Mouse (Mus musculus) lung, postnatal 0 days (tissue): Measurements from ENCODE around the gene Pcgf1. TPM values are rescaled to one million over a fixed set of nuclear protein-coding genes. Genes with fewer than 3 reads are reported as not detected.

Experiments used
- ATAC-seq: fragments of 200-750 bp; cut with Nextera tagmentation; 2 replicates; pipeline ENCODE4 v1.8.0; 2017; ENCODE audit warnings: moderate library complexity
- DNase-seq: peaks from one replicate; pipeline ENCODE4 v3.0.0-alpha.2; 2016; ENCODE audit warnings: low spot score
- H3K27ac ChIP-seq: fragments of 300-500 bp; sonication (generic); 2 replicates; pipeline ENCODE4 v1.5.1; 2014; ENCODE audit warnings: antibody characterized with exemption, mild to moderate bottlenecking, low read length, mixed read lengths
- H3K27me3 ChIP-seq: fragments of 300-500 bp; sonication (generic); replicated peaks from 2 replicates; pipeline ENCODE4 v1.6.1; 2014; ENCODE audit warnings: low read length, mixed read lengths; ENCODE audit not compliant: insufficient read depth
- H3K36me3 ChIP-seq: fragments of 300-500 bp; sonication (generic); 2 replicates; pipeline ENCODE4 v1.6.1; 2014; ENCODE audit warnings: low read length, mixed read lengths; ENCODE audit not compliant: insufficient read depth
- H3K4me1 ChIP-seq: fragments of 300-500 bp; sonication (generic); 2 replicates; pipeline ENCODE4 v1.6.1; 2014; ENCODE audit warnings: antibody characterized with exemption, low read depth, low read length, mixed read lengths; ENCODE audit not compliant: insufficient read depth
- H3K4me2 ChIP-seq: fragments of 300-500 bp; sonication (generic); replicated peaks from 2 replicates; pipeline ENCODE4 v1.6.1; 2014; ENCODE audit warnings: low read depth, mild to moderate bottlenecking, low read length, moderate library complexity, mixed read lengths
- H3K4me3 ChIP-seq: fragments of 300-500 bp; sonication (generic); 2 replicates; pipeline ENCODE4 v1.5.1; 2014; ENCODE audit warnings: low read depth, low read length
- H3K9ac ChIP-seq: fragments of 300-500 bp; sonication (generic); replicated peaks from 2 replicates; pipeline ENCODE4 v1.6.1; 2014; ENCODE audit warnings: low read depth, mild to moderate bottlenecking
- H3K9me3 ChIP-seq: fragments of 300-500 bp; sonication (generic); 2 replicates; pipeline ENCODE4 v1.6.1; 2016; ENCODE audit warnings: low read length, mixed read lengths
- CTCF ChIP-seq: IDR thresholded peaks from 2 replicates; pipeline ENCODE4 v1.5.1; 2016; ENCODE audit warnings: antibody characterized with exemption, mild to moderate bottlenecking
- EP300 ChIP-seq: IDR thresholded peaks from 2 replicates; pipeline ENCODE4 v1.6.1; 2016; ENCODE audit warnings: antibody characterized with exemption, mild to moderate bottlenecking, control low read depth
- WGBS: fragments of 180-500 bp; shearing (Covaris S2); extraction: QIAGEN DNeasy Blood & Tissue Kit; methylation state at CpG from one replicate; pipeline ENCODE4 v1.1.7; 2014; 5-methylcytosine and 5-hydroxymethylcytosine counted together
- polyA plus RNA-seq: library from polyadenylated mRNA; unstranded; fragments of >200 nt; fragmentation: Nextera tagmentation; extraction: Ambion mirVana; gene quantifications from 2 replicates; pipeline ENCODE4 v1.2.1, GENCODE M21; 2015

Gene Pcgf1
- polyA plus RNA-seq, 1 experiment from 2014 or later = 24.3 TPM

DNA sequence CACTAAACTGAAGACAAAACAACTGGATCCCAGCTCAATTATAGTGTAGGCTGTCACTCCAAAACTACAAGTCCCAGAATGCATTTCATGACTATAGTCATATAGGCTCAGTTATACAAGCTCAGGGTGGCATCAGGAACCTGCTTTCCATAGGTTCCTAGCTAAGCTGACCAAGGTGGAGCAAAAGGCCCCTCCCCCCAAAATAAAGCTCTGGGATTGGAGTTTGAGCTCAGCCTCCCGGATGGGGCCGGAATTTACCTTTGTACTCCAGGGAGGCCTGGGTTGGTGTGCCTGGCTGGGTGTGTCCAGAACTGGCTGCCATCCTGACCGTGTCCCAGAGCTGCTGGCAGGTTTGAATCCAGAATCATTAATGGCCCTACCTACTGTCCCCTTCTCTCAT is 19.9 kb upstream of the Pcgf1 start, which contains the start of gene Dqx1:
Dqx1 (plus strand) TSS at position 55 of the 400 bp plus-strand sequence.
- Histone ChIP-seq H3K9me3 (no peaks in the 10 kb centered on the region), H3K27me3 (peaks cover 11% of the 10 kb centered on the region; the same call in 1 of the 2 replicates), H3K4me1 (peaks cover 16% of the 10 kb centered on the region), H3K9ac (no peak within 1 kb of the TSS), H3K4me2 (no peak within 1 kb of the TSS; the same call in 1 of the 2 replicates), H3K4me3 (no peak within 1 kb of the TSS), H3K27ac (no peak within 1 kb of the TSS), H3K36me3 (0 out of 2 replicates have a peak, but pooled peaks cover 8% of the 10 kb centered on the region)
- WGBS = 49% methylated on average over 3 of the region's 3 CpGs
- ATAC-seq = peak; percentile 14
- TF ChIP-seq EP300 = no peak
- TF ChIP-seq CTCF = no peak
- peak; percentile 80 for DNase-seq

DNA sequence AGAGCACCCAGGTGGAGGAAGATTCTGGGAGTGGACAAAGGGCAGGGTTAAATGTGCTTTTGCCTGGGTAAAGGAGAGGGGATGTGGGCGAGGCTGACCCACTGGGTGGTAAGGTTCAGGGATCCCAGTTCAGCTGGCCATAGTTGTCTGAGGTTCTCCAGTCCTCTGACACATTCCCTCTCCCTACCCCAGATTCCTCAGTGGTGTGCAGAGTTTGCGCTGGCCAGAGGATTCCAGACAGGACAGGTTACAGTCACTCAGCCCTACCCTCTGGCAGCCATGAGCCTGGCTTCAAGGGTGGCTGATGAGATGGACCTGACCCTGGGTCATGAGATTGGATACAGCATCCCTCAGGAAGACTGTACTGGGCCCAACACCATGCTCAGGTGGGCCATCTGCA is 18.9 kb upstream of the Pcgf1 start:
- Histone ChIP-seq H3K36me3 (0 out of 2 replicates have a peak, but pooled peaks cover 8% of the 10 kb centered on the region), H3K4me3 (no peak overlapping the region), H3K4me1 (peaks cover 7% of the 10 kb centered on the region; the same call in 1 of the 2 replicates), H3K9ac (no peak overlapping the region), H3K4me2 (no peak overlapping the region), H3K9me3 (no peaks in the 10 kb centered on the region), H3K27ac (no peak overlapping the region), H3K27me3 (peaks cover 13% of the 10 kb centered on the region; the same call in 1 of the 2 replicates)
- TF ChIP-seq CTCF (no peak), EP300 (no peak)
- no peak for DNase-seq
- ATAC-seq = no peak
- WGBS = 88% methylated on average over 2 of the region's 2 CpGs

DNA sequence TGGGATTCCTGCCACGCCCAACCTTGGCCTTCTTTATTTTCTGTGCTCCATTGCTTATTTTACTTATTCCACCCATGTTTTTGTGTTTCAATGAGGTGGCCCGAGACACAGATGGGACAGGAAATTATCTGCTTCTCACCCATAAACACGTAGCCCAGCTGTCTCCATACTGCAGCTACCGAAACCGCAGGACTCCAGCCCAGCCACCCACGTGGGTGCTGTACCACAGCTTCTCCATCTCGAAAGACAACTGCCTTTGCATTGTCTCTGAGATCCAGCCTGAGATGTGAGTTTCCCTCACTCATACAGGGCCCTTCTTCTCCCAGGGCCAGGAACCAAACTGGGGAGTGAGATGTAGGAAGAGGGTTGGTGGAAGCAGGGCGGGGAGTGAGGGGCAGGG is 11.7 kb upstream of the Pcgf1 start:
- Histone ChIP-seq H3K27me3 (peaks cover 76% of the 10 kb centered on the region), H3K9ac (no peak overlapping the region)

DNA sequence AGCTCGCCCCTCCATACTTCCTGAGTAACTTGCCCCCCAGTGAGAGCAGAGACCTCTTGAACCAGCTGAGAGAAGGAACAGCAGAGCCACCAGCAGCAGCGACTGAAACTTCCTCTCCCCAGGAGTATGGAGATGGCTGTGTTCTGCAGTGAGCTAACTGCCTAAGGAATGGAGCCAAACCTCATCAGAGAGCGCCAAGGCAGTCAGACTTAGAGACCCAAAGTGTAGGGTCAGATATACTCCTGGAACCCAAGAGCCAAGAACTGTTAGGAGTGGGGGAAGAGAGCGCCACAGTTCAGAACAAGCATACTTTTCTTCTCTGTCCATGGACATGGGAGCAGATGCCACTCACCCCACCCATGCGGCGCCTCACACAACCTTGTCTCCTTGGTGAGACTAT is 11.2 kb upstream of the Pcgf1 start:
- Histone ChIP-seq H3K4me3 (no peak overlapping the region; the same call in 1 of the 2 replicates), H3K36me3 (no peaks in the 10 kb centered on the region), H3K27me3 (peaks cover 80% of the 10 kb centered on the region), H3K27ac (no peak overlapping the region), H3K4me1 (peaks cover 3% of the 10 kb centered on the region; the same call in 1 of the 2 replicates), H3K9me3 (no peaks in the 10 kb centered on the region), H3K4me2 (no peak overlapping the region), H3K9ac (no peak overlapping the region)
- ATAC-seq (no peak), DNase-seq (no peak)
- TF ChIP-seq EP300 (no peak), CTCF (no peak)
- WGBS = 25% methylated on average over 6 of the region's 6 CpGs

More for the DNA sequence above, 11.7 kb upstream of the Pcgf1 start:
- 30% methylated on average over 8 of the region's 8 CpGs for WGBS
- H3K4me2 ChIP-seq = no peak overlapping the region
- H3K36me3 ChIP-seq = no peaks in the 10 kb centered on the region
- no peak overlapping the region; the same call in 1 of the 2 replicates for H3K4me3 ChIP-seq
- ATAC-seq (no peak), DNase-seq (no peak)
- H3K4me1 ChIP-seq = peaks cover 3% of the 10 kb centered on the region; the same call in 1 of the 2 replicates
- no peaks in the 10 kb centered on the region for H3K9me3 ChIP-seq
- TF ChIP-seq EP300 (no peak), CTCF (no peak)
- no peak overlapping the region for H3K27ac ChIP-seq

DNA sequence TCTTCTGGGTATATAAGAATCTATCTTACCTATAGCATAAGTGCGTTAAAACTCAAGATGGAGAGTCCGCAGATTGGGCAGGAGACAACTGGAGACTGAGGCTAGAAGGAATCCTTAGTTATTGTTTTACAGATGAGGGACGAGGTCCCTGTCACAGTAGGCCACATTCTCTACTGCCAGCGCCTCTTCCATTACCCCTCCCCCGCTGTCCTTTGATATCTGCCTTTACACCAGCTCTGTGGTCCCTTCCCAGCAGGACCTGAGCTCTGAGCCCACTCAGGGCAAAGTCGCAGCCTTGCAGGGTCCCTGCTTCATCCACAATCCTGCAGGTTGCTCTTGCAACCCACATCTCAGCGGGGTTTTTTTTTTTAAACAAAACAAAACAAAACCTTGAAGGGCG is 9.4 kb upstream of the Pcgf1 start:
- no peak overlapping the region for H3K9ac ChIP-seq
- no peak for DNase-seq
- peaks cover 81% of the 10 kb centered on the region for H3K27me3 ChIP-seq
- H3K4me2 ChIP-seq = peak overlapping the region; percentile 55; the same call in 1 of the 2 replicates
- WGBS = 7% methylated on average over 8 of the region's 8 CpGs
- no peak for TF ChIP-seq EP300
- no peak for TF ChIP-seq CTCF
- no peak overlapping the region for H3K27ac ChIP-seq
- no peaks in the 10 kb centered on the region for H3K9me3 ChIP-seq
- H3K4me1 ChIP-seq = peaks cover 3% of the 10 kb centered on the region; the same call in 1 of the 2 replicates
- H3K4me3 ChIP-seq = peak overlapping the region; percentile 31; the same call in 1 of the 2 replicates
- ATAC-seq = no peak
- H3K36me3 ChIP-seq = no peaks in the 10 kb centered on the region

DNA sequence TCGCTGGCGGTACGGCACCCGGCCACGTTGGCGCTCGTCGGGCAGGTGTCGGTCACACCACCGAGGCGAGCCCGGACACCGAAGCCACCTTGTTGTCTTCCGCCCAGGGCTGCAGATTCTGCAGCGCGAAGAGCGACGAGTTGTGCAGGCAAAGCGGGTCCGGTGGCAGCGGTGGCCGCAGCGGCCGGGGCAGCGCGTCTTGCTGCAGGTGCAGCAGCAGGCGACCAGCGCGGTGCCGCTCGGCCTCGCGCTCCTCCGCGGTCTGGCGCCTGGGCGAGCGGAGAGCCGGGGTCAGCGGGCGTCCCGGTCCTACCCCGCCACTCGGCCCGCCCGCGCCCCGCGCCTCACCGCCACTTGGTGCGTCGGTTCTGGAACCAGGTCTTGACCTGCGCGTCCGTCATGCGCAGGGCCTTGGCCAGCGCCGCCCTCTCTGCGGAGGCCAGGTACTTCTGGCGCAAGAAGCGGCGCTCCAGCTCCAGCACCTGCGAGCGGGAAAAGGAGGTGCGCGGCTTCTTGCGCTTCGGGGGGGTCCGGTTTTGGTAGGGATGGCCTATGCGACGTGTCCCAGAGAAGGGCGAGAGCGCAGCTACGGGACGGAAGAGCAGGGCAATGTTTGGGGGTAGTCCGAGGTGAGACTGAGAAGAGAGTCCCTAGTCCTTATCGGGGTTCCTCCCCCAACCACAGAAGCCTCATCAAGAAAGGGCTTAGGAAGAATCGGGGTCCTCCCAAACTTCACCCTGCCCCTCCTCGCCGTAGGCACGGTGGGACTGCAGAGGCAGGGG is 8.8 kb upstream of the Pcgf1 start:
- Histone ChIP-seq H3K4me2 (peak overlapping the region; percentile 55), H3K9me3 (no peaks in the 10 kb centered on the region), H3K4me1 (peaks cover 3% of the 10 kb centered on the region; the same call in 1 of the 2 replicates), H3K36me3 (no peaks in the 10 kb centered on the region), H3K9ac (no peak overlapping the region), H3K27ac (no peak overlapping the region), H3K27me3 (peaks cover 80% of the 10 kb centered on the region), H3K4me3 (peak overlapping the region; percentile 31; the same call in 1 of the 2 replicates)
- WGBS = 1% methylated on average over 80 of the region's 81 CpGs
- TF ChIP-seq CTCF (no peak), EP300 (no peak)
- ATAC-seq (peak; percentile 41; the same call in 1 of the 2 replicates), DNase-seq (peak; percentile 26)
